Mouse (Mus musculus): ENCODE measurements around the gene 5031439G07Rik. TPM values are rescaled to one million over a fixed set of nuclear protein-coding genes. Genes with fewer than 3 reads are reported as not detected.
A peak's percentile ranks its signal among the peaks of the same experiment; 100 is the strongest.

Gene 5031439G07Rik
- polyA plus RNA-seq, 1 experiment from 2014 or later, result 22.1 TPM

- Histone ChIP-seq H3K27ac (replicated peaks) (no peak overlapping the region), H3K4me1 (peaks cover 41% of the 10 kb centered on the region), H3K9me3 (no peaks in the 10 kb centered on the region), H3K36me3 (no peaks in the 10 kb centered on the region), H3K4me3 (no peak overlapping the region), H3K9ac (replicated peaks) (no peak overlapping the region), H3K27me3 (no peaks in the 10 kb centered on the region), H3K4me2 (replicated peaks) (no peak overlapping the region)
- 81% methylated on average over 3 of the region's 3 CpGs for WGBS
- ATAC-seq (replicated peaks), result no peak
Observed at GRCm38 (mm10) chr15:84989098-84989497, 747 bp upstream of the 5031439G07Rik start.

DNA sequence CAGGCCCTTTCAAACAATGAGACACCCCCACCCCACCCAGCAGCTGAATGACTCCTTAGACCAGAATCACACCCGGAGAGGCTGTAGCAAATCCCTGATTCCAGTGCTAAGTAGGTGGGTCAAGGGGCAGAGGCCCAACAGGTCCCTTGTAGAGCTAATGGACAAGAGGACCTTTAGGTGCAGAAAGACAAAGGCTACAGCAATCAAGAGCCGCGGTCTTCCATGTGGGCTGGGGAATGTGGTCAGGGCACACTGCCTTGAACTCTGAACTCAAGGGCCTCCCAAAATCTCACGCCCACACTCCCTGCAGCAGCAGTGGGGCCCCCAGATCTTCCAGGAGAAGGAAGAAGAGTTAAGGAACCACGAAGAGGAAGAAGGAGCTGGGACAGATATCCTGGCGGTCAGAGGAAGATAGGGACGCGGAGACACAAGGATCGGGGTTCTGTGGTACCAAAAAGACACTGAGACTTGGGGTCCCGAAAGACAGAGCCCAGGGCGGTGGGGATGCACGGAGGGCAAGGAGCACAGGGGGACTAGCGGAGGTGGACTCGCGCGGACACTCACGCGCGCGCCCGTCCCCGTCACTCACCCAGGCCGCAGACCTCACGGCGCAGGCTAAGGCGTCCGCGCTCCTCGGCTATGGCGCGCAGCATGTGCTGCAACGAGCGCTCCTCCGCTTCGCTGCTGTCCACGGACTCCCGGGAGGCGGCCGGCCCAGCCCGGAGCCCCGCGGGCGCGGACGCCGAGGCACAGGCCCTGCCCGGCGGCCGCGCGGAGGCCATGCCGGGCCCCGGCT lies 1.1 kb downstream of the 5031439G07Rik start:
- H3K4me1 ChIP-seq, result peaks cover 53% of the 10 kb centered on the region
- peak overlapping the region; percentile 79 for H3K27ac ChIP-seq (replicated peaks)

GRCm38 (mm10) chr15:84986171-84987019 lies 2.0 kb downstream of the 5031439G07Rik start:
- 65% methylated on average over 4 of the region's 4 CpGs for WGBS
- Histone ChIP-seq H3K4me2 (replicated peaks) (peak overlapping the region; percentile 69), H3K9ac (replicated peaks) (peak overlapping the region; percentile 89), H3K27me3 (no peaks in the 10 kb centered on the region), H3K4me1 (peaks cover 55% of the 10 kb centered on the region), H3K36me3 (no peaks in the 10 kb centered on the region), H3K27ac (replicated peaks) (no peak overlapping the region), H3K4me3 (peak overlapping the region; percentile 85), H3K9me3 (no peaks in the 10 kb centered on the region)
- no peak for ATAC-seq (replicated peaks)

More for the DNA sequence above, 1.1 kb downstream of the 5031439G07Rik start:
- peak overlapping the region; percentile 89 for H3K9ac ChIP-seq (replicated peaks)
- no peaks in the 10 kb centered on the region for H3K36me3 ChIP-seq
- under 1% methylated on average over 53 of the region's 53 CpGs for WGBS
- H3K4me3 ChIP-seq, result peak overlapping the region; percentile 85
- no peaks in the 10 kb centered on the region for H3K27me3 ChIP-seq
- peak; percentile 59 for ATAC-seq (replicated peaks)
- H3K4me2 ChIP-seq (replicated peaks), result peak overlapping the region; percentile 69
- H3K9me3 ChIP-seq, result no peaks in the 10 kb centered on the region

DNA sequence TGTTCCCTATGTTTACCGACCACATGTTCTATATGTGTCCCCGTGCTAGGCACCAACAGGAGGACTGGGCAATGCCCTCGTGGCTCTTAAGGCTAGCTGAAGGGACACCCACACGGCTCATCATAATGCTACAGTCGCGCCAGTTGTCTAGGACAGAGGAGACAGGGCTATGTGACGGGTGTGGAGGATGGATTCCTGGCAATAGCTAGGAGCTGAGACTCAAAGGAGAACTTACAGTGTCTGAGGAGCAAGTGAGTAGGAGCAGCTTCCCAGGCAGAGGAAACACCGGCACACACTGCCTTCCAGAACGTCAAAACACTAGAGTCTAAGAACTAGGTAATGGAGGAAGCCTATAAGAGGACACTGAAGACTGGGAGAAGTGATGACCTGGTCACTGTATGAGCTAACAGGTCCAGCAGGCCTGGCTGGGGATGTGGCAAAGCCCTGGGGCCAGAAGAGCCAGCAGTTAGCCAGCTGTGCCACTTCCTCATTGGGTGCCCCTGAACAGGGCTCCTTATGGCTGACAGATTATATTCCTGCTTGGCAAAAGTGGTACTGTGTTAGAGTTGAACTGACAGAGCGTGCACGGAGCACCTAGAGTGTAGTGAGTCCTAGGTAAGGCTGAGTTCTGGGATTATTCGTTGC lies 2.7 kb downstream of the 5031439G07Rik start:
- Histone ChIP-seq H3K4me1 (peaks cover 55% of the 10 kb centered on the region), H3K4me2 (replicated peaks) (peak overlapping the region; percentile 69), H3K9me3 (no peaks in the 10 kb centered on the region), H3K4me3 (peak overlapping the region; percentile 85), H3K9ac (replicated peaks) (no peak overlapping the region), H3K27ac (replicated peaks) (no peak overlapping the region), H3K36me3 (no peaks in the 10 kb centered on the region), H3K27me3 (no peaks in the 10 kb centered on the region)
- ATAC-seq (replicated peaks), result no peak
- WGBS, result 88% methylated on average over 12 of the region's 12 CpGs

- H3K4me2 ChIP-seq (replicated peaks), result no peak overlapping the region
- H3K9me3 ChIP-seq, result no peaks in the 10 kb centered on the region
- H3K27ac ChIP-seq (replicated peaks), result no peak overlapping the region
- no peak for ATAC-seq (replicated peaks)
- no peaks in the 10 kb centered on the region for H3K36me3 ChIP-seq
- H3K9ac ChIP-seq (replicated peaks), result no peak overlapping the region
- 87% methylated on average over 7 of the region's 7 CpGs for WGBS
- H3K4me1 ChIP-seq, result peaks cover 42% of the 10 kb centered on the region
- no peak overlapping the region for H3K4me3 ChIP-seq
- no peaks in the 10 kb centered on the region for H3K27me3 ChIP-seq
Observed at GRCm38 (mm10) chr15:84983721-84984120, 4.6 kb downstream of the 5031439G07Rik start.

DNA sequence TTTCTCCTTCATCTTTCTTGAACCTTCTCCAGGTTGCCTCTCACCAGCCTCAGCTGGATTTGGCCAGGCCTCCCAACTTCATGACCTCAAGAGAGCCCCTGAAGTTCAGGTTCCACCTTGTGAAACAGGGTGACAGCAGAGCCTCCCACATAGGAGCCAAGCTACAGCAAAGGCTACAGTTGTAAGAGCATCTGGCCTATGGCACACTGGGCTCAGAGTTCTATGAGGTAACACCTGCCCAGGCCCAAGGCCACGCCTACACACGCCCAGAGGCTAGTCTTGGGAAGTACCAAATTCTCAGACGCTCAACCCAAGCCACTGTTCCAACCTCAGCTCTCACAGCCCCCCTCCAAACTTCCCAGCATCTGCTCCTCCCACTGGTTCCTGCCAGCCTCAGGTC lies 5.5 kb downstream of the 5031439G07Rik start:
- ATAC-seq (replicated peaks), result no peak
- H3K36me3 ChIP-seq, result no peaks in the 10 kb centered on the region
- H3K27me3 ChIP-seq, result no peaks in the 10 kb centered on the region
- H3K4me1 ChIP-seq, result peaks cover 37% of the 10 kb centered on the region
- H3K27ac ChIP-seq (replicated peaks), result no peak overlapping the region
- no peak overlapping the region for H3K4me3 ChIP-seq
- H3K9me3 ChIP-seq, result no peaks in the 10 kb centered on the region
- H3K4me2 ChIP-seq (replicated peaks), result no peak overlapping the region
- no peak overlapping the region for H3K9ac ChIP-seq (replicated peaks)
- 87% methylated on average over 3 of the region's 3 CpGs for WGBS

GRCm38 (mm10) chr15:84981609-84982313 lies 6.6 kb downstream of the 5031439G07Rik start:
- H3K4me3 ChIP-seq, result no peak overlapping the region
- H3K4me2 ChIP-seq (replicated peaks), result no peak overlapping the region
- WGBS, result 85% methylated on average over 9 of the region's 9 CpGs
- H3K27me3 ChIP-seq, result no peaks in the 10 kb centered on the region
- no peak overlapping the region for H3K9ac ChIP-seq (replicated peaks)
- H3K9me3 ChIP-seq, result no peaks in the 10 kb centered on the region
- ATAC-seq (replicated peaks), result no peak
- H3K27ac ChIP-seq (replicated peaks), result no peak overlapping the region
- H3K4me1 ChIP-seq, result peaks cover 33% of the 10 kb centered on the region
- H3K36me3 ChIP-seq, result no peaks in the 10 kb centered on the region

DNA sequence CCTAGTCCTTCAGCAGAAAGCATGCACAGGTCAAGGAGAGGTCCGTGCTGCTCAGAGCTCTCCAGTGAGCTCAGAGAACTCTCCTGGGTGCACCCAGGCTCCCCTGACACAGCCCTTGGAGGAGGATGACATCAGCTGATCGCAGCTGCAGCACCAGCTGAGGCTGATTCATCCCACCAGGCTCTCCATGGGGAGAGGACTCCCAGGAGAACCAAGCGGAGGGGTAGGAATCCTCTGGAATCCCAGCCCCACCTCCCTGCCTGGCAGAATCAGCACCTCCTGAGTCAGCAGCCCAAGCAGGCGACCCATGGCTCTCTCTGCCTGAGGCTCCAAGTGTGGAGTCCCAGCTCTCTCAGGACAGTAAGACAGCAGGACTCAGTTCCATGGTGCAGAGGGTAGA lies 12.6 kb downstream of the 5031439G07Rik start:
- no peak overlapping the region for H3K9ac ChIP-seq (replicated peaks)
- no peak overlapping the region for H3K27ac ChIP-seq (replicated peaks)
- 0 out of 2 replicates have a peak, but pooled peaks have one; percentile 32 for ATAC-seq (replicated peaks)
- peaks cover 31% of the 10 kb centered on the region for H3K4me1 ChIP-seq
- H3K9me3 ChIP-seq, result no peaks in the 10 kb centered on the region
- 44% methylated on average over 4 of the region's 4 CpGs for WGBS
- no peaks in the 10 kb centered on the region for H3K27me3 ChIP-seq
- no peak overlapping the region for H3K4me3 ChIP-seq
- no peak overlapping the region for H3K4me2 ChIP-seq (replicated peaks)
- no peaks in the 10 kb centered on the region for H3K36me3 ChIP-seq

- Histone ChIP-seq H3K27me3 (no peaks in the 10 kb centered on the region), H3K9me3 (no peaks in the 10 kb centered on the region), H3K27ac (replicated peaks) (no peak overlapping the region), H3K4me3 (no peak overlapping the region), H3K4me2 (replicated peaks) (no peak overlapping the region), H3K9ac (replicated peaks) (no peak overlapping the region), H3K36me3 (no peaks in the 10 kb centered on the region), H3K4me1 (peaks cover 31% of the 10 kb centered on the region)
- ATAC-seq (replicated peaks), result no peak
- 16% methylated on average over 3 of the region's 3 CpGs for WGBS
Observed at GRCm38 (mm10) chr15:84973544-84973871, 14.8 kb downstream of the 5031439G07Rik start.

GRCm38 (mm10) chr15:84972860-84973543 lies 15.3 kb downstream of the 5031439G07Rik start:
- H3K9me3 ChIP-seq, result no peaks in the 10 kb centered on the region
- no peaks in the 10 kb centered on the region for H3K27me3 ChIP-seq
- ATAC-seq (replicated peaks), result no peak
- no peak overlapping the region for H3K4me2 ChIP-seq (replicated peaks)
- H3K9ac ChIP-seq (replicated peaks), result no peak overlapping the region
- 35% methylated on average over 8 of the region's 8 CpGs for WGBS
- H3K27ac ChIP-seq (replicated peaks), result 0 out of 2 replicates have a peak overlapping the region, but pooled peaks have one; percentile 27
- no peak overlapping the region for H3K4me3 ChIP-seq
- no peaks in the 10 kb centered on the region for H3K36me3 ChIP-seq
- peaks cover 31% of the 10 kb centered on the region for H3K4me1 ChIP-seq

- no peaks in the 10 kb centered on the region for H3K36me3 ChIP-seq
- peaks cover 27% of the 10 kb centered on the region for H3K4me1 ChIP-seq
- no peak overlapping the region for H3K9ac ChIP-seq (replicated peaks)
- H3K4me2 ChIP-seq (replicated peaks), result no peak overlapping the region
- H3K4me3 ChIP-seq, result no peak overlapping the region
- no peak overlapping the region for H3K27ac ChIP-seq (replicated peaks)
- H3K27me3 ChIP-seq, result no peaks in the 10 kb centered on the region
- ATAC-seq (replicated peaks), result no peak
- WGBS, result 95% methylated on average over 4 of the region's 4 CpGs
- H3K9me3 ChIP-seq, result no peaks in the 10 kb centered on the region
Observed at GRCm38 (mm10) chr15:84968534-84968933, 19.8 kb downstream of the 5031439G07Rik start.

Measured in forebrain, embryonic 15.5 days (tissue).